Mouse (Mus musculus) cerebellum, postnatal 14 days (tissue): ENCODE measurements at regions not wholly inside any gene's neighbourhood (a gene's known extent, or its start where the extent isn't known, plus 50 kb on each side); places are given as distances from the start of the nearest gene placed in this dataset.

Experiments
- DNase-seq, 2 experiments: peaks; one replicate each; pipeline ENCODE4 v3.0.0; 2021; ENCODE audit warnings: mixed read lengths in 2 of 2

DNA sequence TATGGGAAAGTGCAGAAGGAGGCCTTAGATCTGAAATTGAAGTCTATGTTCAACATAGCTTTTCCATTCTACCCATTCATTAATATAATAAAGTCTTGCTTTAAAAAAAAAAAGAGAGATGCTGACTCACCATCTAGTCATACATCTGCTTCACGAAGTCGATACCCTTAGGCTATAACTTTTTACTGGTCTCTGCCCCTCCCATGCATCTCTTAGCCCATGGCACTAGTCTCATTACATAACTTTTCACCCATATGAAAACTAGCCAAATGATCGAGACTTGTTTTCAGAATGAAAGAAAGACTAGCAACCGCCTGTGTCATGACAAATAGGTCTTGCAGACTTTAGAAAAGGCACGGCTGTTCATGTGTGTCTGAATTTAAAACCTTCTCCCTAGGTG lies 116.6 kb upstream of the Gdnf start:
- no peak for DNase-seq

GRCm38 (mm10) chr15:7697724-7698123 lies 112.9 kb upstream of the Gdnf start:
- DNase-seq: no peak

- DNase-seq: no peak
Observed at GRCm38 (mm10) chr15:7708836-7709235, 101.8 kb upstream of the Gdnf start.

DNA sequence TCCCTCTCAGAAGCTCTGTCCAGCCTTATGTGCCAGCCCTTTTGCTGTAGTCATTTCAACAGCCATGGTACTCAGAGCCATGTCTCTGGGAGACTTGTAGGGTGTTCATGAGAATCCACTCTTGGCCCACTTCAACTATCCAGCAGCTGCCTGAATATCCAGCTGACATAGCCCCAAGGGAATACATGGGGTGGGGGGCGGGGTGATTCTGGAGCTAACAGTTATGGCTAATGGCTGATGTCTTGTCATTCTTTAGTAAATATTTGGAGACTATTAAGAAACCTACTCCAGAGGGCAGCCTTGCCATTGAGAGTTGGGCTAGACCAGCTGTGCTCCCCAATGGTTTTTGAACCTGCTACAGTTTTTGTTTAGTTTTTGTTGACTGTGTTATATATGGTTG lies 96.0 kb upstream of the Gdnf start:
- DNase-seq: no peak

GRCm38 (mm10) chr15:7716188-7716587 lies 94.5 kb upstream of the Gdnf start:
- DNase-seq: no peak

- no peak for DNase-seq
Observed at GRCm38 (mm10) chr15:7723202-7723721, 87.4 kb upstream of the Gdnf start.

GRCm38 (mm10) chr15:7723770-7724169 lies 86.9 kb upstream of the Gdnf start:
- DNase-seq: no peak

- DNase-seq: no peak
Observed at GRCm38 (mm10) chr15:7725505-7725904, 85.1 kb upstream of the Gdnf start.

DNA sequence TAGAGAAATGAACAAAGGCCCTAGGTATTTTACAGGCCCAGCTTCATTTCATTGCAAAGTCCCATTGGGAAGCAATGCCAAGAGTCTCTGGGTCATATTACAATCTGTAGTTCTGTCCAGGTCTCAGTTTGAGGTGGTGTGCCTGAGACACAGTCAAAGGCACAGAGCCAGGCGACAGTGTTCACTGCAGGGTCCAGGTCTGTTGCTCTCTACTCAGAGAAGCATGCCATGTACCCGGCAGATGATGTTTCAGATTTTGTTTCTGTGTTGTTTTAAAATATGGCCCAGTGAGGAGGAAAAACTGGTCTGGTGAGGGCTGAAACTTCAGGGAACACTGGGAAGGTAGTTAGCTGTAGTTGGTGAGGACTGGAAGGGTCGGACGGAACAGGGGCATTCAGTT lies 63.1 kb upstream of the Gdnf start:
- peak; percentile 18 to 41 for DNase-seq

GRCm38 (mm10) chr15:7750441-7750840 lies 60.2 kb upstream of the Gdnf start:
- no peak for DNase-seq
